Mouse (Mus musculus): ENCODE measurements around the gene Ubtd1.

Ubtd1 gene

DNA sequence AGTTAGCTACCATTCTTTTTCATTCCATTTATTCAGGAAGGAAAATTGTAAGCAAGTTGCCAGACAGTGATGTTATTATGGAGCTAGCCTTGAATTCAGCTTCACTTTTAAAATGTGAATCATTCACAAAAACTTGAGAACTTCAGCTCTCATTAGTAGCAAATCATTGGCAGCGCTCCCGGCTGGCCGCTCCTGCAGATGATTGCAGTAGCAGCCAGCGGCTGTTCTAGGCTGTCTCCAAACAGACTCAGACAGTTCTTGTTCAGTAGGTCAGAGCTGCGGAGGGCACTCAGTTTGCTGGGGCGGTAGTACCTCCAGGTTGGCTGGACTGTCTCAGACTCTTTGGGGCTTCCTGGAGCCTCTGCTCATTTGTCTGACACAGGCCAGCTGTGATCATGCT lies 11.9 kb downstream of the Ubtd1 start:
- DNase-seq (ENCODE audit: low spot score in 2 of 2) = no peak

DNA sequence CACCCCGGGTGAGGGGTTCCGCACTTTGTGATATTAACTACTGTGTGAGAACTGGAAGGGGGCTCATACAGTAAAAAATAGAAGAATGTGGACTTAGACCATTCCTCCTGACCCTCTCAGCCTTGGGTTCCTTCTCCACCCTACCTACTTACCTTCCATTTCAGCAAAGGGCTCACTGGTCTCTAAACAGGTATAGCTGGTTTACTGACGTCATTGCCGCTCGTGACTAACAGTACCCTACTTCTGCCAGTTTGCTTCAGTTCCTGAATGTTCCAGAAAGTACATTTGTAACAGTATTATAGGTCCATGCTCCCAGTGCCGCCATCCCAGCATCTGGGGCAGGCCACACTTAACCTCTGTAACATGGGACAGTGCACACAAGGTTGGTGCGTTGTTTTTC lies 12.5 kb downstream of the Ubtd1 start:
- DNase-seq (ENCODE audit: low spot score in 2 of 2) = no peak

DNA sequence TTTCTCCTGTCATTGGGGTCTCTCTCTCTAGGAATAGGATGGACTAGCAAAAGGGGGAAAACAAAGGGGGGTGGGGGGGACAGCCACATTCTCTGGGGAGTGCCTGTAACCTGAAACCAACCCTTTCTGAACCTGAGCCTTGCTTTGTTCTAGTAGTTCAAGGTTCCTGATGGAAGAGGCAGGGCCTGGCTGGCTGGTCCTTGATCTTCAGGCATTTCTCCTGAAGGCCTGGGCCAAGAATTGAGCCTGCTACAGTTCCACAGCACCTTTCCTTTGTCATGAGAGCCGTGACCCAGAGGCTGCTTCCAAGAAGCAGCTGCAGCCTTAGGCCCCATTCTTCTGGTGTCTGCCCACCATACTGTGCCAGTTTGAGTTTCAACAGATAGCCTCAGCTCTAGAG lies 13.9 kb downstream of the Ubtd1 start:
- DNase-seq (ENCODE audit: low spot score in 2 of 2) = no peak

GRCm38 (mm10) chr19:41997090-41997489 lies 15.5 kb downstream of the Ubtd1 start:
- no peak for DNase-seq (ENCODE audit: low spot score in 2 of 2)

DNA sequence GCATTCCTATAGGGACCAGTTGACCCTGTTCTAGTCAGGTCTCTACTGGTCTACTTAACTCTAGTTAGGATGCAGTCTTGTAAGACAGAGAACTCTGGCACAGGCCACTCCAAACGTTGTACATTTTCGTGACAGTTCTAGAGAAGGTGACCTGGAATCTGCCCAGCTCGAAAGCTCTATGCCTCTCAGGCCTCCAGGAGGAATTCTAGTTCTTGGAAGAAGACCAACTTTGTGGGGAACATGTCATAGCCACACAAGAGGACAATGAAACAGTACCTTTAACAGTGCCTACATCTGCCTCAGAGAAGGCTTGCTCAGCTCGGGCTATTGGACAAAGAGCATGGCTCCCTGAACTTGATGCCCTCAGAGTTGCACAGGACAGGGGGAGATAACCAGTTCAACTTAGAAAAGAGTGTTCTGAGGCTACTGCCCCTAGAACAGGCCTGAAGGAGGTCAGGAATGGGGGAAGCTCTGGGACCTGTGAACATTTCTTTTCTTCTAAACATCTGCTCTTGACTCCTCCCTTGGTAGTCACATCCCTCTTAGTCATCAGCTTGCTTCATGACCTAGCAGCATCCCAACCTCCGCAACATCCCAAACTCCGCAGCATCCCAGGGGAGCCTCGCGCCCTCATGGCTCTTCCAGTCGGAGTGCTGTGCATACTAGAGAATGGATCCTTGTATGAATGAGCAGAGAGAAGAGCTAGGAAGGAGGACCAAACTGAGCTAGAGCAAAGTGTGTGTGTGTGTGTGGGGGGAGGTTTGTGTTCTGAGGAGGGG lies 17.4 kb downstream of the Ubtd1 start:
- DNase-seq (ENCODE audit: low spot score in 2 of 2) = no peak

- no peak for DNase-seq (ENCODE audit: low spot score in 2 of 2)
Measured at GRCm38 (mm10) chr19:41999688-42000283, 18.2 kb downstream of the Ubtd1 start.

DNA sequence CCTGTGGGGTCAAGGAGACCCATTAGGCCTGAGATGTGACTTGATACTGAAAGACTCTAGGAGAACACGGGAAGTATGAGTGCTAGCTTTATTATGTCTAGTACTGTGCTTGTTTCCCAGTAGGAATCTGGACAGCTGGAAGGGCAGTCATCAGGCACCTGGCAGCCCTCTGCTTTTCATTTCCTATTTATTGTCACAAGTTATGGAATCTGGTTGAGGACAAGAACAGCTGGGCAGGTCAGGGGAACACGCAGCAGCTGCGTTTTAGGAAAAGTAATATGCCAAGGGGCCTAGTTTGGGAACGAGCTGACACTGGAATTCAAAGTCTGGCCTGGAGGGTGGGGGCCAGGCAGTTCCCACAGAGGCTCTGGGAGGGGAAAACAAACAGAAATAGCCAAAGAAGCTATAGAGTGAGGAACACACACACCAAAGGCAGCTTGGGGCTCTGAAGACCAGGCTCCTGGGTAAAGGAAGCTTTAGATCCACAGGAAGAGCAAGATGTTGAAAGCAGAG lies 18.9 kb downstream of the Ubtd1 start:
- no peak for DNase-seq (ENCODE audit: low spot score in 2 of 2)

DNA sequence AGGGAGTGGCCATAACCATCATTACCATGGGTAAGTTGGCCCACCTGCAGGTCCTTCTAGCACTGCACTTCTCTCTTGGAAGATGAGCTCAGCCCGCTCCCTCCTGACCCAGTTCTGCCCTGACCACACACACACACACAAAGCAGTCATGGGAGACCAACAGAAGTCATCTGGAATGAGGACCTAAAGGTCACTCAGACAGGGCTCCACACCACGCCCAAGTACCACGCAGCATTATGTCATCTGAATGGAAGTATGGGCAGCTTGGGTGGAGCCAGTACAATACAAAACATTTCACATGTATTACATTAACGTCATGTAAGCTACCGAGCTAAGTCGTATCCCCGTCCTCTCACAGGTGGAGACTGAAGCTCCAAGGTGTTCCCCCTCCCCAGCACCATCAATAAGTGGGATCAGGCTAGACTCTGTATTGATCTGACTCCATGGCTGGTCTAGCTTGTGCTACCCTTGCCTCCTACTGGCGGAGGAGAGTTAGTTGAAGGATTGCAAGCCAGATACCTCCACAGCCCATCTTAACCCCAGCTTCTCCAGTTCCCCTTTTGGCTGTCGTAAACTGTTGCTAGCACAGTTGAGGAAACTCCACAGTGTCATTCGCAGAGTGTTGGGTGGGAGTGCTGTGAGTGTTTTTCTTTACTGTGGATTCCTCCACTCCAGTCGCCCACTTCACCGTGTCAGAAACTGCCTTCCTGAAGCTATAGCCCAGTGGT lies 19.9 kb downstream of the Ubtd1 start:
- DNase-seq (ENCODE audit: low spot score in 2 of 2) = no peak

DNA sequence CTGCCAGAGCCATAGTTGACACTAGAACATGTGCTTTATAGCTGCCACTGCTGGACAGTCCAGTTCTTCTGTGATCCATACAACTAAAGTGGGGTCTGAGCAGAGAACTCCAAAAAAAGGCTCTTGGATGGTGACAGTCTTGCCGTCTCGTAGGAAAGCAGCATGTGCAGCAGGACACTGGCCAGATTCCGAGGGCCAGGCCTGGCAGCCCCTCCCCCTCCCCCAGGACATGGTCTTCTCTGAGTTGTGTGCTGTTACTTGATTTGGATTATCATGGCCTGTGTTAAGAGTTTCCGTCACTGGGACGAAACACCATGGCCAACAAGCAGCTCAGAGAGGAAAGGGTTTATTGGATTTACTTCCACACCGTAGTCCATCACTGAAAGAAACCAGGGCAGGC lies 22.7 kb downstream of the Ubtd1 start:
- DNase-seq (ENCODE audit: low spot score in 2 of 2) = no peak

DNA sequence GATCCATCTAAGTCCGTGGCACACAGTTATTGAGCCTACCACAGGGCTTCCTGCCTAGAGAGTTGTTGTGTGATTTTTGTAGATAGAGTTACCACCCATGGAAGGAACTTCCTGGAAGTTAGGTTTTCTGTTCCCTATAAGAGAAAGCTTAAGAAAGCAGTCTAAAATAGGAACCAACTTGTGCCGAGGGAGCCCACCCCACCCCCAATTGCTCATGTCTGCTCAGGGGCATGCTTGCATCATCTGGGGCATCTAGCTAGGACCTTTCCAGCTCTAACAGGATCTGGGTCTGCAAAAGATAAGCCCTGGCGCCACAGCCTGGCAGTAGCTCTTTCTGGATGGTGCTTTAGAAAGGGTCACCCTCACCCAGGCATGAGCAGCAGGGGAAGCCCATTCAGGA lies 24.1 kb downstream of the Ubtd1 start:
- no peak for DNase-seq (ENCODE audit: low spot score in 2 of 2)

GRCm38 (mm10) chr19:42006568-42006967 lies 25.0 kb downstream of the Ubtd1 start:
- DNase-seq (ENCODE audit: low spot score in 2 of 2) = no peak

DNA sequence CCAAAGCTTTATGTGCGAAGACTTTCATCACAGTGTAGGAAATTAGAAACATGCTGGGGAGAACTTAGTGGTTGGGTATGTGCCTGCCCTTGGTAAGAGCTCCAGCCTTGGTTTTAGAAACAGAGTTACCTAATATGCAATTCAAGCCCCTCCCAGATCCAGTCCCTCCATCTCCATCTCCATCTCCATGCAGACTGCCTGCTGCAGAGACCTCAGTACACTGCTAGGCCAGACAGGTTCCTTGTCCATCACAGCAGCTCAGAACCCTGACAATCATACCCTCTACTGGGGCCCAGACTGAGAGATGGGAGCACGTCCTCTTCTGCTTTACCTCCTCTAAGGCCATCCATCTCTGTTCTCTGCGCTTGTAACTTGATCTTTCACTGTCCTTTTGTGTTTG lies 27.0 kb downstream of the Ubtd1 start:
- DNase-seq (ENCODE audit: low spot score in 2 of 2) = no peak

DNA sequence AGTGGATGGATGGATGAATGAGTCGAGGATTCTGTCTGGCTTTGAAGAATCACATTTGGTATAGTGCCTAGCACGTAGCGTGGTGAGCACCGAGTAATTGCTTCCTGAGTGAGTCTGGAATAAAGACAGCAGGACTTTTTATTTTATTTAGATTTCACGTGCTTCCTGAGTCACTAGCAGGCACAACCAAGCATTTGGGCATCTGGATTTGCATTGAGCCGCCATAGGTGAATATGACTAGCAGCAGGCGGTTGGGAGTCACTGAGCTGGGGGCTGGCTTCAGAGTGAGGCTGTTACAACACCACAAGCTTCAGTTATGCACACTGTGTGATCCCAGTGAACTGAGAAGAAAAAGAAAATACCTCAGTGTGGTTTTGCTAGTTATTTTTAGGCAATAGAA lies 27.5 kb downstream of the Ubtd1 start:
- no peak for DNase-seq (ENCODE audit: low spot score in 2 of 2)

DNA sequence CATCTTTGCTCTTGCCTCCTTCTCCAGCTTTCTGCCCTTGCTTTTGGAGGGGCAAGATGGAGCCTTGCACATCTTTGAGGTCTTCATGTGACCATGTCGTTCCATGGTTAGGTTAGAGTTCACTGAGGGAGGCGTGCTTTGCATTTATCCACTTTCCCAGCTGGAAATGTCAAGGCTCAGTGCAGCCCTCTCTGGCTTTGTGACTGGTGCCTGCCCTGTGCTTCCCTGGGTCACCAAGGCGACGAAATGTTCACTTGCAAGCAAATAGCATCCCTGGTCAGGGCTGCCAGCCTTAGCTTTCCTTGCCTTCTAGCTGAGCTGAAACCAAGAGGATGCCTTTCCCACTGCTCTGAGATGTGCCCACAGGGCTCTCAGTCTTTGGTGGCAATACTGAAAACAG lies 28.9 kb downstream of the Ubtd1 start:
- DNase-seq (ENCODE audit: low spot score in 2 of 2) = no peak

GRCm38 (mm10) chr19:42011123-42011522 lies 29.6 kb downstream of the Ubtd1 start:
- DNase-seq (ENCODE audit: low spot score in 2 of 2) = no peak

- no peak for DNase-seq (ENCODE audit: low spot score in 2 of 2)
Measured at GRCm38 (mm10) chr19:42014231-42014825, 32.8 kb downstream of the Ubtd1 start.

DNA sequence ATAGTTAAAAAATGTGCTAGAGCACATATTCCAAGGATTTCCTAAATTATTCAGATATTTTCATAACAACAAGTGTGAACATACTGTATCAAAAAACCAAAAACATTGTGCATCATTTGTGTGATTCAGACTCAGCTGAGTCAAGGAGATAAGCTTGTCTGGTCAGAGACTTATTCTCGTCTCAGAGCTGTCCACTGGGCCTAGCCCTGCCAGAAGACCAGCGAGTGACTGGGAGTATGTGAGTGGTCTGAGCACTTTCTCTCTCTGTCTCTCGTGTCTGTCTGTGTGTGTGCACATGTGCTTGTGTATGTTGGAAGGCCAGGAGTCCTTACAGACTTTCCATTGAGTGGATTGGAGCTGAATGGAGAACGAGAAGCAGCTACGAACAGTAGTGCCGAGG lies 33.4 kb downstream of the Ubtd1 start:
- DNase-seq (ENCODE audit: low spot score in 2 of 2) = no peak

DNA sequence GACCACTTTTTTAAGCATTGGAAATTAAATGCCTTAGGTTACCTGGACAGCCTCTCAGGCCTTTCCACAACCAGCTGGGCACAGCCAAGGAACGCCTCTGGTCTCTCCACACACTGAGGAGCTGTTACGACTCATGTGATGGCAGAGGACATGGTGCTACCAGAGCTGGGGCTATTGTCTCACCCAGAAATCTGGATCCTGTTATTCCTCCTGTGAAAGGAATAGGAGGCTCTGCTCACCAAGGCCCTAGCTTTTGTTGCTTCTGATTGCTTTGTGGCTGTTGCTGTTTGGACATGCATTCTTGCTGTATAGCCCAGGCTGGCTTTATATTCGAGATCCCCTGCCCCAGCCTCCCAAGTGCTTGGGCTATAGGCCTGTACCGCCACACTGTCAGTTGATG lies 34.7 kb downstream of the Ubtd1 start:
- no peak for DNase-seq (ENCODE audit: low spot score in 2 of 2)

DNA sequence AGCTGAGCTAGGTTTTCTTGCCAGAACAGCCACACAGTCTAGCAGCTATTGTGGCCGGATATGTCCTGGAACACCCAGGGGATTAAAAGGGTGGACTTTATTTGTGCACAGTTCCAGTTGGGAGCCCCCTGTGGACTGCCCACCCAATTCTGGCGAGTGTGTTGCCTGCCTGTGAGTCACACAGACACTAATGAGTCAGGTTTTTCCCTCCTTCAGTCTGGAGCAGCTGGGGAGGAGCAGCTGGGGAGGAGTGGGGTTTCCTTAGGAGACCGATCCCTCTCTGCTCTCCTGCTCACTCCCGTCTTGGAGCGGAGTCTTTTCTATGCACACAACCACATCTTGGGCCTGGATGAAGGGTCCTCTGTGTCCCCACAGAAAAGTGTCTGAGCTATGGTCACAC lies 35.3 kb downstream of the Ubtd1 start:
- no peak for DNase-seq (ENCODE audit: low spot score in 2 of 2)

DNA sequence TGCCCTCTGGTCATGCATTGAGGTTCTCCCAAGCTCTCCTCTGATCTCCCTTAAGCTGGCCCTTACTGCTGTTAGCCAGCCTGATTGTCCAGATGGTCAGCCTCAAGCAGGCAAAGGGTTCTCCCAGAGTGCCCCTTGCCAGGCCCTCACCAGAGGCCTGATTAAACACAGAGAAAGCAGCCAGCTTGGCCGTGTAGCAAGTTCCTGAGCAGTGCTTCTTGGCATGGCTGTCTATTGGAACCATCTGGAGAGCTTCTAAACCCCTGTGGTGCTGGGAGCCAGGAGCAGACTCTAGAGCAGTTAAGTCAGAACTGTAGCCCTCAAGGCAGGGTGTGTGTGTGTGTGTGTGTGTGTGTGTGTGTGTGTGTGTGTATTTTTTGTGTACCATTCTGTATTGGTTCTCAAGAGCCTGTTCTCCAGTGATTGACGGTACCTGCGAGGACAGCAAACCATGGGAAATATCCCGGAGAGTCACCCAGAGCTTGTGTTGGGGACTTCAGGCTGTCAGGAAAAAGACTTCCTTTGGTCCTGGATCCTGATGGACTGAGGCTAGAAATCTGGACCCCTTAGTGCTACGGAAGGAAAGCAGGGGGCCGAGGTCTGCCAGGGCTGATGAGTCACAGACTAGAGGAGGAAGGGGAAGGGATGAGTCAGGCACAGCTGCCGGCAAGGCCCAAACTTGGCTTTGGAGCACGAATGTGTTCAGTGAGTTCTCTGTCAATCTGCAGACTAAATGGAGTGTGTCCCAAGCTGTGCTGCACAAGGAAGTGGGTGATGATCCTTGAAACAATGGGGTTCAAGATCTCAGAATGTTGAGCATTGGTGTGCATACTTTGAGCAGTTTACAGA lies 36.1 kb downstream of the Ubtd1 start:
- DNase-seq (ENCODE audit: low spot score in 2 of 2) = no peak

GRCm38 (mm10) chr19:42019011-42019522 lies 37.5 kb downstream of the Ubtd1 start:
- DNase-seq (ENCODE audit: low spot score in 2 of 2) = no peak

Measured in natural killer cell, adult 2 months (primary cell).